Mouse (Mus musculus): ENCODE data around the gene Klhl23.

Klhl23 gene

GRCm38 (mm10) chr2:69830116-69830515 is 8.4 kb downstream of the Klhl23 start:
- DNase-seq (ENCODE audit: low spot score): no peak

GRCm38 (mm10) chr2:69837244-69837967 is 15.7 kb downstream of the Klhl23 start:
- DNase-seq (ENCODE audit: low spot score): no peak

DNA sequence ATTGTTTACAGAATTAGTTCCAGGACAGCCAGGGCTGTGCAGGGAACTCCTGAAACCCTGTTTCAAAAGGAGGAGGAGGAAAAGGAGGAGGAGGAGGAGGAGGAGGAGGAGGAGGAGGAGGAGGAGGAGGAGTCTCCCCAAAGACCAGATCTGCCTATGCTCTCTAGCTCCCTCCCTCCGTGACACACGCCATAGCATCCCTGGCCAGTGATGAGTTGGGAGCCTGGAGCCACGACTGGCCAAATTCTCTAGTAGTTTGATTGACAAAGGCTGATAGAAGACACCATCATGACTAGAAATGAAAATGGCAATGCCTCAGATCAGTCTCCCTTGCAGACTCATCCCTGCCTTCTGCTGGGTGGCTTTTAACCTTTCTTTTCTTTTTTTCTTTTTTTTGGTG is 16.3 kb downstream of the Klhl23 start:
- DNase-seq (ENCODE audit: low spot score): no peak

DNA sequence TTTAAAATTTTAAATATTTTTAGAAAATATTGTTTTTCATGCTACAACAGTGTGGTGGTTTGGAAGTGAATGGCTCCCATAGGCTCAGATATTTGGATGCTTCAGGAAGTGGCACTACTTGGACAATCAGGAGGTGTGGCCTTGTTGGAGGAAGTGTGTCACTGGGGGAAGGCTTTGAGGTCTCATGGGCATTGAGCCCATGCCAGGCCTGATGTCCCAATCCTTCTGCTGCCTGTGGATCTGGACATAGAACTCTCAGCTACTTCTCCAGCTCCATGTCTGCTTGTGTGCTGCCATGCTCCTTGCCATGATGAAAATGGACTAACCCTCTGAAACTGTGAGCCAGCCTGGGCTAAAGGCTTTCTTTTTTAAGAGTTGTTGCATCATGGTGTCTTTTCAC is 17.0 kb downstream of the Klhl23 start:
- DNase-seq (ENCODE audit: low spot score): no peak

DNA sequence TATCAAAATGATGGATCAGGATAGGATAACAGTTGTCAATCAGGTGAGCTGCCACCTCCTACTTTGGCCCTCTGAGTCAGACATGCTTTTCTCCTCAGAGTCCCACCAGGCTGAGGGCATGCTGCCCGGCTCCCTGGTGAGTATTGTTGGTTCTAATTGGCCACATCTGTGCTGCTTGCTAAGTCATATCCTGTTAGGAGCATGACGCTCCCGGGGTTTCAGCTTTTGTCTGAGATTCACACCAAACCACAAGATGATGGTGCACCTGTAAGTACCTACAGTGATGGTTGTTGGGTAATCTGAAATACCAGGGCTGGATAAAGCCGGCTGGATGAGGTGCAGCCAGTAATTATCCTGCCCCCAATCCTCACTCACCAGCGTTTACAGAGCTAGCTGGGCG is 18.5 kb downstream of the Klhl23 start:
- DNase-seq (ENCODE audit: low spot score): no peak

- no peak for DNase-seq (ENCODE audit: low spot score)
These were observed 27.5 kb downstream of the Klhl23 start for GRCm38 (mm10) chr2:69849215-69849614.

DNA sequence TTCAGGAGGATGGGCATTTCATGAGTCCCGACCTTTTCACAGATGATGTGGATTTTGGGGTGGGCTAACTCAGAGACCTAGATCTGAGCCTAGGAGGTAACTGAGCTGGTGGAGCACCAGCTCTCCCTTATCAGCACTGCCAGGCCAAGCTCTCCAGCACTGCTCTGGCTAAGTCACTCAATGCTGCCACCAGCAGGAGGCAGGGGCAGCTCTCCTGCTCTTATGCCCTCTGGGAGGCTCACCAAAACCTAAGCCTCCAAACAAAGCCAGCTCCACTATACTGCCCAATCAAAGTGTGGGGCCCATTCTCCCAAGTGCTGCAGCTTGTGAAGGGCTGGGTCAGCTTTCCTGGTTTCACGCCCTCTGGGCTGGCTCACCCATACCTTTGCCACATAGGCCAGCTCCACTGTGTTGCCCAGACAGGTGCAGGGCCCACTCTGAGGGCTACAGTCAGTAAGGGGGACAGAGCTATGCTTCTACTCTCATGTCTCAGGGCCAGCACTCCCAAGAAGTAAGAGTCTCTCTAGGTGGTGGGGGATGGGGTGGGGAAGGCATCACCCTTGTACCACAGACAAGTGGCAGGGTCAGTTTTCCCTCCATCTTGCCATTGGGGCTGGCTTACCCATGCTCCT is 29.8 kb downstream of the Klhl23 start:
- DNase-seq (ENCODE audit: low spot score): no peak

DNA sequence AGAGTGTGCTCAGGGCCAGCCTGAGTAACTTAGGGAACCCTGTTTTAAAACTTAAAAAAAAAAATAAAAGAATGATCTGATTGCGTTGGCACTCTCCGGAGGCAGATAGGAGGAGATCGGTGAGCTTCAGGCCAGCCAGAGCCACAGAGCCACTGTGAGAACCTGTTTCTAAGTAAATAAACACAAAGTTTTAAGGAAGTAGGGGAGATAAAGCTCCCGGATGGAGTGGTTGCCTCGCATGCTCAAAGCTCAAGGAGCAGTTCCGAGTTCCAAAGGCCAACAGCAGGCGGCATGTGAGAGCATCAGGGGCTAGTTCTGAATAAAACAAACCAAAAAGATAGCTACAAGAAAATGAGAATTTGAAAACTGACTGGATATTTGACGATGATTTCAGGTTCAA is 34.6 kb downstream of the Klhl23 start:
- no peak for DNase-seq (ENCODE audit: low spot score)

- DNase-seq (ENCODE audit: low spot score): no peak
These were observed 36.1 kb downstream of the Klhl23 start for GRCm38 (mm10) chr2:69857882-69858281.

DNA sequence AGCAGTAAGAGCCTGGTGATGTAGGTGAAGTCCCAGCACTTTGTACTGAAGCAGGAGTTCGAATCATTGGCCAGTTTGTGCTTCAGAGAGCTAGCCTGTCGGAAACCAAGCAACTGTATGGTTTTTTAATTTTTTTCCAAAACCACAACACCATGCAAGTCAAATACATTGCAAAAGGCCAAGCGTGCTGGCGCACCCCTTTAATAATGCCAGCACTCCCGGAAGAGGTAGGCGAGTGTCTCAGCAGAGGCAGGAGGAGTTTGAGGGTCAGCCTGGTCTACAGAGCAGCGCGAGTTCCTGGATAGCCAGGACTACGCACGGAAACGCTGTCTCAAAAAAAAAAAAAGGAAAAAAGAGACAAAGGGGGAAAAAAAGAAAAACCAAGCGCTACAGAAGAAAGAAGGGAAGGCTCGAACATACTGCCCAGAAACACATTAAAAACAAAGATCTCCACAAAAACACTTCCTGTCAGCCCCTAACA is 39.3 kb downstream of the Klhl23 start:
- DNase-seq (ENCODE audit: low spot score): no peak

GRCm38 (mm10) chr2:69861485-69862091 is 39.8 kb downstream of the Klhl23 start, which contains the start of gene Ssb:
TSS of gene Ssb (plus strand) at chr2:69861562.
- DNase-seq (ENCODE audit: low spot score): peak; percentile 75

DNA sequence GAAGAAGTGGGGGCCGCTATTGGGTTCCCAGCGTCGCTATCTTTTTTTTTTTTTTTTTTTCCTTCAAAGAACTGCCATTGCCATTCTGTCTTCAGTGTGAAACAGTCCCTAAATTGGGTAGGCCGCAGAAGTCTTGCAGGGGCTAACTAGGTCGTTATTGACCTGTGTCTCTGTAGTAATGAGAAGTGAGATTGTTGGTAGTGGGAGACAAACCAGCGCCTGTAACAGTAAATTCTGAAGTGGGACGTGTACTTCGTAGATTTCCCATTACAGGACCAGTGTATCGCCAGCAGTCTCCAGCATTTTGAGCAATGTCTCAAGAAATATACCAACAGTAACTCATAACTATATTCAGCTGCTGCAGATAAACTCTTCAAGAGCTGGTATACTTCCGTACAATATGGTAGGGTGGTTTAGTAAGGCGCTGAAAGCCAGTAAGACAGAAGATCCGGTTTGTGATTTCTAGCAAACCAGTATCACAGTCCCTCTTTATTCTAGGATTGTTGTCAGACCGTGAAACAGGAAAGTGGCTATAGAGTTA is 40.4 kb downstream of the Klhl23 start:
- no peak for DNase-seq (ENCODE audit: low spot score)

GRCm38 (mm10) chr2:69883990-69884391 is 62.2 kb downstream of the Klhl23 start:
- DNase-seq (ENCODE audit: low spot score): no peak

GRCm38 (mm10) chr2:69884581-69884980 is 62.8 kb downstream of the Klhl23 start:
- no peak for DNase-seq (ENCODE audit: low spot score)

DNA sequence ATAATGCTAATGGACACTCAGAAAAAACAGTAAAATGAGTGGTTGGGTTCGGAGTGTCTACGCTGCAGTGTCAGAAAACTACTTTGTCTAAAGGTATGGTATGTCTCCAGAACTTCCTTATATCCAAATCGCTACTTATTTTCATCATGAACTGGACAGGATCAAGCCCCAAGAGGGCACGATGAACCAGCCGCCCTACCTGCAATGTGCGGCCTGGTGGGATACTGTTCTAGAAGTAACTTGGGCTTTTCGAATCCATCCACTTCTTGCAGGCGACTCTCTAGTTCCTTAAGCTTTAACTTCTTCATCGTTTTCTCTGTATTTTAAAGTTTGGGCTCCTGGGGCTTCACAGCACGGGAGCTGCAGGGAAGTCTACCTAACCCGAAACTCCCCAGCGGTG is 63.3 kb downstream of the Klhl23 start:
- DNase-seq (ENCODE audit: low spot score): no peak

GRCm38 (mm10) chr2:69885451-69886305 is 63.9 kb downstream of the Klhl23 start, which contains the start of gene Mettl5:
TSS of gene Mettl5 (minus strand) at chr2:69885615.
- DNase-seq (ENCODE audit: low spot score): peak; percentile 76

Data from layer of hippocampus, adult 9-10 months (tissue).